Mouse (Mus musculus): ENCODE measurements around the gene Scgn. TPM values are rescaled to one million over a fixed set of nuclear protein-coding genes. Genes with fewer than 3 reads are reported as not detected.

Scgn gene
- polyA plus RNA-seq, 1 experiment from 2014 or later, result 0.99 TPM

DNA sequence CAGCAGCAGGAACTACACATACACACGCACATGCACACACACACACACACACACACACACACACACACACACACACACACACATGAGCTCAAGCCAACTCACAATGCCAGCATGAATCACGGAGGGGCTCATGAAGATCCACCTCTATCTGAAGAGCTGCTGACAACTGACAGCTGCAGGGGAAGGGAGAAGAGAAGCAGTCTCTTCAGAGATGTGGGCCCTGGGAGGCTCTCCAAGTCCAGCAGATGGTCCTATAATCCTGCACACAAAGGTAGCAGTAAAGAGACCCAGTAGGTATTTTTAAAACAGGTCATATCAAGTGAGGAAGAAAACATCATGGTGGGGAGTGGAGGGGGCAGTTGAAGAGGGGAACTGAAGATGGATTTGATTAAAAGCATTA lies 7.8 kb upstream of the Scgn start:
- Histone ChIP-seq H3K4me1 (ENCODE audit: control insufficient read depth, insufficient read depth, low read length) (no peaks in the 10 kb centered on the region), H3K27me3 (ENCODE audit: control insufficient read depth, insufficient read depth, low read length) (no peaks in the 10 kb centered on the region), H3K36me3 (ENCODE audit: control insufficient read depth, insufficient read depth, low read length) (no peaks in the 10 kb centered on the region), H3K9ac (replicated peaks; ENCODE audit: low read depth, low read length) (no peak overlapping the region), H3K4me2 (ENCODE audit: low read depth, low read length) (no peak overlapping the region), H3K9me3 (ENCODE audit: control insufficient read depth, low read length) (no peaks in the 10 kb centered on the region), H3K27ac (ENCODE audit: low read depth, low read length) (no peak overlapping the region), H3K4me3 (ENCODE audit: low read depth, low read length) (no peak overlapping the region)
- ATAC-seq (ENCODE audit: low read depth), result no peak
- 71% methylated on average over 2 of the region's 2 CpGs for WGBS

DNA sequence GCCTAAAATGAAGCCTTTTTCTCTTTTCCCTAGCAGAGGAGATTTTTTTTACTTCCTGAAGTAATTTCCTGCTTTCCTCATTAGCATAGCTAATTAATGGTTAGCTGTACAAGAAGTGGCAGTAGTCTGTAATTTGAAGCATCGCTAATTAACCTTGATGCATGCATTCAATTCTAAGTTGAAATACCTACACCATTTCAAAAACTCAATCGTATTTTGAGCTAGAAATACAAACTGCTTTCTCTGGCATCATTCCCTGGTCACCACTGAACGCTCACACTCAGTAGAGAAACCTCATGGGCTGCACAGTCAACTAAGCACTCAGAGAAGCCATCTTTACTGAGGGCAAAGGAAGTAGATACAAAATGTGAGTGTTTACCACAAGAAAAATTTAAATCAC lies 3.7 kb upstream of the Scgn start:
- no peak overlapping the region for H3K9ac ChIP-seq (replicated peaks; ENCODE audit: low read depth, low read length)
- ATAC-seq (ENCODE audit: low read depth), result no peak
- no peak overlapping the region for H3K4me3 ChIP-seq (ENCODE audit: low read depth, low read length)
- H3K9me3 ChIP-seq (ENCODE audit: control insufficient read depth, low read length), result no peaks in the 10 kb centered on the region
- H3K4me2 ChIP-seq (ENCODE audit: low read depth, low read length), result no peak overlapping the region
- H3K27ac ChIP-seq (ENCODE audit: low read depth, low read length), result no peak overlapping the region
- no peaks in the 10 kb centered on the region for H3K36me3 ChIP-seq (ENCODE audit: control insufficient read depth, insufficient read depth, low read length)
- H3K27me3 ChIP-seq (ENCODE audit: control insufficient read depth, insufficient read depth, low read length), result peaks cover 10% of the 10 kb centered on the region
- H3K4me1 ChIP-seq (ENCODE audit: control insufficient read depth, insufficient read depth, low read length), result peaks cover 6% of the 10 kb centered on the region; the same call in 1 of the 2 replicates
- 59% methylated on average over 3 of the region's 3 CpGs for WGBS

DNA sequence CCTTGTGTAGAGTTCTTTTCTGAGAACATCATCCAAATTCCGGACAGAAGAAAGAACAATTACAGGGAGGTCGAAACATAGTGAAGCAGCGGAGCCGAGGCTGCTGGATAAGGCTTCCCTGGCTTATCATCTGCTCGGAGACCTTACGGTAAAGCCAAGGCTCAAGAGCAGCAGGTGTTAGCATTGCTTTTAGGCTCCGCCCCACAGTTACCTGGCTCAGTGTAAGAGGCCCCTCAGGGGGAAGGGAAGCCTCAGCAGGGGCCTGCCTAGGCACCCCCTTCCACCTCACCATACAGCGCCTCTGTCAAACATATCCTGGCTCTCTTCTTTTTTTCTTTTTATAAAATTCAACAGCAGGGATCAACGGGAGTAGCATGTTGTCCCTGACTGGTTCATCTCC lies 3.0 kb upstream of the Scgn start:
- ATAC-seq (ENCODE audit: low read depth), result no peak
- Histone ChIP-seq H3K9ac (replicated peaks; ENCODE audit: low read depth, low read length) (no peak overlapping the region), H3K36me3 (ENCODE audit: control insufficient read depth, insufficient read depth, low read length) (no peaks in the 10 kb centered on the region), H3K27me3 (ENCODE audit: control insufficient read depth, insufficient read depth, low read length) (peaks cover 10% of the 10 kb centered on the region), H3K4me2 (ENCODE audit: low read depth, low read length) (no peak overlapping the region), H3K4me1 (ENCODE audit: control insufficient read depth, insufficient read depth, low read length) (peaks cover 6% of the 10 kb centered on the region; the same call in 1 of the 2 replicates), H3K4me3 (ENCODE audit: low read depth, low read length) (no peak overlapping the region), H3K27ac (ENCODE audit: low read depth, low read length) (no peak overlapping the region), H3K9me3 (ENCODE audit: control insufficient read depth, low read length) (no peaks in the 10 kb centered on the region)
- WGBS, result 16% methylated on average over 9 of the region's 9 CpGs

DNA sequence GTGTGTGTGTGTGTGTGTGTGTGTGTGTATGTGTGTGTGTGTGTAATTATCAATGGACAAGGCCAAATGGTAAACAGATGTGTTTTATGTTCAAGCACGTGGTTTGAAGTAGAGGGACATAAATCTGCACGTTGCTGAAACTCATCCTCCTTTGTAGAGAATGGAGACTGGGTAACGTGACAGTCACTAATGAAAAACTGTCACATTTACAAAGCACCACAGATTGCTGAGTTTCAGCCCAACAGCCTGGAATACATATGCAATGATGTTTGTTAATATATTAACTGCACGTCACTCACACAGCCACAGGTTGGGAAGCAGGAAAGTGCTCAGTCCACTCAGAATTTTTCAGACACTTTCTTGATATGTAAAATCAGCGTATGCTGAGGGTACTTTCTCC lies 563 bp downstream of the Scgn start:
- WGBS, result 21% methylated on average over 5 of the region's 5 CpGs
- Histone ChIP-seq H3K4me3 (ENCODE audit: low read depth, low read length) (no peak overlapping the region; the same call in 1 of the 2 replicates), H3K36me3 (ENCODE audit: control insufficient read depth, insufficient read depth, low read length) (no peaks in the 10 kb centered on the region), H3K27ac (ENCODE audit: low read depth, low read length) (no peak overlapping the region), H3K4me1 (ENCODE audit: control insufficient read depth, insufficient read depth, low read length) (peaks cover 6% of the 10 kb centered on the region; the same call in 1 of the 2 replicates), H3K4me2 (ENCODE audit: low read depth, low read length) (peak overlapping the region; percentile 53; the same call in 1 of the 2 replicates), H3K27me3 (ENCODE audit: control insufficient read depth, insufficient read depth, low read length) (peaks cover 10% of the 10 kb centered on the region), H3K9me3 (ENCODE audit: control insufficient read depth, low read length) (no peaks in the 10 kb centered on the region), H3K9ac (replicated peaks; ENCODE audit: low read depth, low read length) (no peak overlapping the region)
- no peak for ATAC-seq (ENCODE audit: low read depth)

DNA sequence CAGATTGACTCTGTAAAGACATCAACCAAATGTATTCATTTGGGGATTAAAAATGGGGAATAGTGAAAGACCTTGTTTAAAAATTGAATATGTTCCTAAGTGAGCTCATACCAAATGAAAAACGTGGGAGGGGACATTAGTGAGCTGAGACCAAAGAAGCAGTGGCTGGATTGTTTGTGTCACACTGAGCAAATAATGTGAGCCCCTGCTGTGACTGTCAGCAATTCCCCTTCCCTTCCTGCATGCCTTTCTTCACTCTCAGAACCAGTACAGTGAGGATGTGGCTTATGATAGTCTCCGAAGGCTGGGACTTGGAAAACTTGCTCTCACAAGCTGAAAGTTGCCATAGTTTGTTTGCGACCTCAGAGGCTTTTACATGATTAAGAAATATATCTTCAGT lies 5.9 kb downstream of the Scgn start:
- Histone ChIP-seq H3K27me3 (ENCODE audit: control insufficient read depth, insufficient read depth, low read length) (no peaks in the 10 kb centered on the region), H3K4me3 (ENCODE audit: low read depth, low read length) (no peak overlapping the region), H3K4me1 (ENCODE audit: control insufficient read depth, insufficient read depth, low read length) (no peaks in the 10 kb centered on the region; the same call in 1 of the 2 replicates), H3K4me2 (ENCODE audit: low read depth, low read length) (no peak overlapping the region), H3K36me3 (ENCODE audit: control insufficient read depth, insufficient read depth, low read length) (no peaks in the 10 kb centered on the region), H3K9me3 (ENCODE audit: control insufficient read depth, low read length) (no peaks in the 10 kb centered on the region), H3K9ac (replicated peaks; ENCODE audit: low read depth, low read length) (no peak overlapping the region), H3K27ac (ENCODE audit: low read depth, low read length) (no peak overlapping the region)
- WGBS, result 38% methylated on average over 3 of the region's 3 CpGs
- ATAC-seq (ENCODE audit: low read depth), result no peak

DNA sequence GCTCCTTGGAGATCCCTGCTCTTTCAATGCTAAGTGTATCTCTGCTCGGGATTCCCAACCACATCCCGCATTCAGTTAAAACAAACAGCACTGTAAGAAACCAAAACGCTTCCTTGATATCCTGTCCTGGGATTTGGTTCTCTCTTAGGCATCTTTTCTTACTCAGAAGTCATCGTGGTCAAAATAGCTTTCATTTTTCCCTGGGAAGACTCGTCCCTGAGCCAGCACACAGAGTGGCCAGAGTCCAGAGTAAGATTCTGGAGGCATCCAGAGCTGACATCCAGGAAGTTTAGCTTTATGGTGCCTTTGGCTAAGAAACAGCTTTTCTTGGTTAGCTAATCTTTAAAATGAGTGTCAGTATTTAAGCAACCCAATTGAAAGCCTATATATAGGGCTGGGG lies 18.7 kb downstream of the Scgn start:
- 81% methylated on average over 5 of the region's 5 CpGs for WGBS
- ATAC-seq (ENCODE audit: low read depth), result no peak

DNA sequence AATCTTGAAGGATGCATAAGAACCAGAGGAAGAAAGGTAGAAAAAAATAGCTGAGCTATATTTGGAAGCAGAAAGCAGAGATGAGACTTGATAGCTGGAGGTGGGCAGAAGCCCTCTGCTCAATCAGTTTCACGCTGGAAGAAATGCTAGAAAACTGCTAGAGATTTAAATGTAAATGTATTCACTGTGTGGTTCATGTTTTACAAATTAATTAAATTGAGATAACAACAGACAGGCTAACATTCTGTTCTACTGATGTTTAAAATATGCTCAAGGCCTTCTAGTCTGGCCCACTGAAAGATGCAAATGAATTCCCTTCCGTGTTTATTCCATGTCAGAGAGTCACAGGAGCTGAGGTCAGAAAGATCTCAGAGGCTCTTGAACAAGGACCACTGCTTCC lies 19.1 kb downstream of the Scgn start:
- Histone ChIP-seq H3K4me3 (ENCODE audit: low read depth, low read length) (no peak overlapping the region), H3K4me1 (ENCODE audit: control insufficient read depth, insufficient read depth, low read length) (no peaks in the 10 kb centered on the region), H3K9ac (replicated peaks; ENCODE audit: low read depth, low read length) (no peak overlapping the region), H3K36me3 (ENCODE audit: control insufficient read depth, insufficient read depth, low read length) (no peaks in the 10 kb centered on the region), H3K4me2 (ENCODE audit: low read depth, low read length) (no peak overlapping the region), H3K27ac (ENCODE audit: low read depth, low read length) (no peak overlapping the region), H3K27me3 (ENCODE audit: control insufficient read depth, insufficient read depth, low read length) (no peaks in the 10 kb centered on the region), H3K9me3 (ENCODE audit: control insufficient read depth, low read length) (no peaks in the 10 kb centered on the region)
- no peak for ATAC-seq (ENCODE audit: low read depth)
- 71% methylated on average over 2 of the region's 2 CpGs for WGBS

More for the DNA sequence above, 18.7 kb downstream of the Scgn start:
- Histone ChIP-seq H3K4me2 (ENCODE audit: low read depth, low read length) (no peak overlapping the region), H3K27me3 (ENCODE audit: control insufficient read depth, insufficient read depth, low read length) (no peaks in the 10 kb centered on the region), H3K9me3 (ENCODE audit: control insufficient read depth, low read length) (no peaks in the 10 kb centered on the region), H3K4me1 (ENCODE audit: control insufficient read depth, insufficient read depth, low read length) (no peaks in the 10 kb centered on the region), H3K9ac (replicated peaks; ENCODE audit: low read depth, low read length) (no peak overlapping the region), H3K27ac (ENCODE audit: low read depth, low read length) (no peak overlapping the region), H3K4me3 (ENCODE audit: low read depth, low read length) (no peak overlapping the region), H3K36me3 (ENCODE audit: control insufficient read depth, insufficient read depth, low read length) (no peaks in the 10 kb centered on the region)

DNA sequence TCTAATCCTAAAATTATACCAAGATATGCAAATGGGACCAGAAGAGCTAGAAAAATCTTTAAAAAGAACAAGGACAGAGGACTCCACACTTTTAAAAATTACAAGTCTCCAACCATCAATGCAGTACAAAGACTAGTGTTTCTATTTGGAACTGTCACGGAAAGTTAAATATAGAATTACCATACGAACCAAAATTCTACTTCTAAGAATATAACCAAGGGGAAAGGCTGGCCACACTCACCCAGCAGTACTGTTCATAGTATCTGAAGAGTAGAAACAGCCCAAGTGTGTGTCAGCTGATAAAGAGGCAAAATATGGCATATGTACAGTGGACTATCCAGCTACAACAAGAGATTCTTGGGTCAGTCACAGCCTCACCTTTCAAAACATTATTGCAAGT lies 26.1 kb downstream of the Scgn start:
- H3K4me1 ChIP-seq (ENCODE audit: control insufficient read depth, insufficient read depth, low read length), result no peaks in the 10 kb centered on the region
- H3K4me3 ChIP-seq (ENCODE audit: low read depth, low read length), result no peak overlapping the region
- ATAC-seq (ENCODE audit: low read depth), result no peak
- no peaks in the 10 kb centered on the region for H3K27me3 ChIP-seq (ENCODE audit: control insufficient read depth, insufficient read depth, low read length)
- no peak overlapping the region for H3K4me2 ChIP-seq (ENCODE audit: low read depth, low read length)
- H3K9ac ChIP-seq (replicated peaks; ENCODE audit: low read depth, low read length), result no peak overlapping the region
- H3K9me3 ChIP-seq (ENCODE audit: control insufficient read depth, low read length), result no peaks in the 10 kb centered on the region
- no peaks in the 10 kb centered on the region for H3K36me3 ChIP-seq (ENCODE audit: control insufficient read depth, insufficient read depth, low read length)
- WGBS, result 90% methylated on average over 2 of the region's 2 CpGs
- H3K27ac ChIP-seq (ENCODE audit: low read depth, low read length), result no peak overlapping the region

DNA sequence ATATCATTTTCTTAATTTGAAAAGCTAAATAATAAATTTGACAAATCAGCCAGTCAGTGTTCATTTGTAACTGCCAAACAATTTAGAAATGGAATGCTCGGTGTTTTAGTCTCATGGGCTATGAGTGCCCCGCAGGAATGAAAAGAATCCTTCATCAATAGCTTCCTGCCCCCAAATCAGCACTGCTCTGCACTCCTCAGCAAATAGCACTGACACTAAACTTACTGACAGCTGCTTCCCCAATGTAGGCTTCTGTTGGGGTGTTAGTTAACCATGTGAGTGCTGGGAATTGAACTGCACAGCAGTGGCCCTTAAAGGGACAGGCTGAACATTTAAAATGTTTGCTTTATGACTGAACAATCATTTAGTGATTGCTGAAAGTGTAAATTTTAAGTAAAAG lies 31.2 kb downstream of the Scgn start:
- H3K4me1 ChIP-seq (ENCODE audit: control insufficient read depth, insufficient read depth, low read length), result no peaks in the 10 kb centered on the region
- no peaks in the 10 kb centered on the region for H3K27me3 ChIP-seq (ENCODE audit: control insufficient read depth, insufficient read depth, low read length)
- WGBS, result 28% methylated on average over 2 of the region's 2 CpGs
- no peak overlapping the region for H3K9ac ChIP-seq (replicated peaks; ENCODE audit: low read depth, low read length)
- no peak overlapping the region for H3K4me3 ChIP-seq (ENCODE audit: low read depth, low read length)
- H3K36me3 ChIP-seq (ENCODE audit: control insufficient read depth, insufficient read depth, low read length), result no peaks in the 10 kb centered on the region
- H3K4me2 ChIP-seq (ENCODE audit: low read depth, low read length), result no peak overlapping the region
- no peaks in the 10 kb centered on the region for H3K9me3 ChIP-seq (ENCODE audit: control insufficient read depth, low read length)
- ATAC-seq (ENCODE audit: low read depth), result no peak
- H3K27ac ChIP-seq (ENCODE audit: low read depth, low read length), result no peak overlapping the region

DNA sequence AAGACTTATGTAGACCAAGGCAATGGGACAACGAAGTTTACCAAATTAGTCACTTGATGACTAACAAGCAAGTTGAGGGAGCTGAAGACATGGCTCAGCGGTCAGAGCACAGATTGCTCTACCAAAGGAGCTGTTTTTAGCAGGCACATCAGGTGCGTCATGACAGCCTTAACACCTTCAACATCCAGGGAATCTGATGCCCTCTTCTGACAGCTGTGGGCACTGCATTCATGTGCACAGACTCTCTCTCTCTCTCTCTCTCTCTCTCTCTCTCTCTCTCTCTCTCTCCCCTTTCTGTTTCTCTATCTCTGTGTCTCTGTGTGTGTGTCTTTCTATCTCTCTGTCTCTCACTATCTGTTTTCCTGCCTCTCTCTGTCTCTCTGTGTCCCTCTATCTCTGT lies 40.1 kb downstream of the Scgn start:
- H3K9ac ChIP-seq (replicated peaks; ENCODE audit: low read depth, low read length), result no peak overlapping the region
- 76% methylated on average over 3 of the region's 3 CpGs for WGBS
- no peaks in the 10 kb centered on the region for H3K27me3 ChIP-seq (ENCODE audit: control insufficient read depth, insufficient read depth, low read length)
- no peak for ATAC-seq (ENCODE audit: low read depth)
- no peak overlapping the region for H3K4me3 ChIP-seq (ENCODE audit: low read depth, low read length)
- H3K4me1 ChIP-seq (ENCODE audit: control insufficient read depth, insufficient read depth, low read length), result no peaks in the 10 kb centered on the region
- no peaks in the 10 kb centered on the region for H3K36me3 ChIP-seq (ENCODE audit: control insufficient read depth, insufficient read depth, low read length)
- no peak overlapping the region for H3K4me2 ChIP-seq (ENCODE audit: low read depth, low read length)
- H3K27ac ChIP-seq (ENCODE audit: low read depth, low read length), result no peak overlapping the region
- no peaks in the 10 kb centered on the region for H3K9me3 ChIP-seq (ENCODE audit: control insufficient read depth, low read length)
